Mouse (Mus musculus): Measurements from ENCODE around the gene Rap2c. TPM values are rescaled to one million over a fixed set of nuclear protein-coding genes. Genes with fewer than 3 reads are reported as not detected.

Gene Rap2c
- polyA plus RNA-seq, 1 experiment from 2014 or later: 31.4 TPM

Other genes with a start within 250 kb of the Rap2c start
- 2.6 and 3.0 TPM in 2 replicates for gene Stk26, start 177.0 kb downstream of the Rap2c start, polyA plus RNA-seq (2014; fragmentation: Nextera tagmentation; extraction: Ambion mirVana)
- 0.07 and 0.11 TPM in 2 replicates for gene Frmd7, start 75.3 kb downstream of the Rap2c start, polyA plus RNA-seq (2014; fragmentation: Nextera tagmentation; extraction: Ambion mirVana)
- gene Mbnl3, start 188.5 kb upstream of the Rap2c start, polyA plus RNA-seq (2014; fragmentation: Nextera tagmentation; extraction: Ambion mirVana): 4.0 and 4.3 TPM in 2 replicates

All from hindbrain, embryonic 11.5 days (tissue).